Mouse (Mus musculus): Measurements from ENCODE around the gene Ppdpf.

- no peak for TF ChIP-seq CTCF (IDR thresholded peaks at IDR 0.05; ENCODE audit: low read depth, low read length)
- no peak for TF ChIP-seq POLR2A (IDR thresholded peaks at IDR 0.05; ENCODE audit: extremely low read depth, insufficient read depth, low read length)
These were observed 47.6 kb downstream of the Ppdpf start for GRCm38 (mm10) chr2:181234680-181235079.

All from liver, adult 2 months (tissue).